8 mouse cellular contexts compared by ENCODE assay signal in genomic region chr6:143020647-143021046, GRCm38 (mm10). TPM values are rescaled to one million over a fixed set of nuclear protein-coding genes. Genes with fewer than 3 reads are reported as not detected.
A peak's percentile ranks its signal among the peaks of the same experiment; 100 is the strongest.
DNase-seq lines count a peak whose midpoint lies in the region; ATAC-seq and TF ChIP-seq lines count a peak whose summit lies in the region.
"Had no signal": no experiment of that assay in that cellular context is flagged by ENCODE, and none has a peak within 500 bp of the region (broad histone marks: within the 10 kb centered on the region; RNA-seq: fewer than 3 reads in every experiment).

No protein-coding gene starts in this region.

- H3K27ac ChIP-seq in layer of hippocampus, adult 2 months: no peak overlapping the region
- H3K27ac ChIP-seq: heart, embryonic 13.5 days had no signal

- TF ChIP-seq CTCF in layer of hippocampus, adult 2 months (conservative IDR thresholded peaks at IDR 0.05): peak; percentile 70

- peak in 1 of 2 experiments; percentile 9 for DNase-seq in layer of hippocampus, adult 2 months (ENCODE audit: low spot score in 2 of 2)
- no peak for DNase-seq in layer of hippocampus, postnatal 14 days (ENCODE audit: low spot score in 2 of 2)
- DNase-seq in Muller cell, postnatal 12 days (ENCODE audit: inconsistent ontology term): peak; percentile 5
- DNase-seq in left cerebral cortex, adult 18-20 months (ENCODE audit: low spot score in 2 of 2): no peak
- DNase-seq in urinary bladder, adult 18-20 months (ENCODE audit: low spot score in 2 of 2): no peak

- peak; percentile 77 for ATAC-seq in common myeloid progenitor, adult 5-6 weeks (replicated peaks; ENCODE audit: low read depth, poor library complexity, severe bottlenecking)
- 0 out of 2 replicates have a peak, but pooled peaks have one; percentile 37 for ATAC-seq in monocyte, adult 5-6 weeks (replicated peaks; ENCODE audit: insufficient number of reproducible peaks, low FRiP score, low TSS enrichment, poor library complexity, severe bottlenecking)

- H3K4me3 ChIP-seq in layer of hippocampus, adult 2 months: no peak overlapping the region
- H3K4me3 ChIP-seq: heart, embryonic 13.5 days had no signal

RNA-seq across cellular contexts. Expression of gene St8sia1, which starts 56.4 kb away (rescaled TPM):
- total RNA-seq in layer of hippocampus, adult 2 months (2021): 10 to 100 TPM; 34.4 to 39.1 TPM
- total RNA-seq in layer of hippocampus, postnatal 14 days (2021): 10 to 100 TPM; 29.7 to 32.2 TPM
- 0.50 TPM in 1 of 2 replicates, not detected in the other for total RNA-seq in common myeloid progenitor, adult 5-6 weeks (2017)
- total RNA-seq in monocyte, adult 5-6 weeks (2017): 0.49 to 0.96 TPM in 2 of 3 replicates, not detected in the other
- 10 to 100 TPM; 28.2 to 32.8 TPM for total RNA-seq in left cerebral cortex, adult 18-20 months (2021)

Comparison
In these comparisons a context has a peak if more than half of its experiments do, and no peak if none do; other contexts are left out.
1. RNA of gene St8sia1, which starts 56.4 kb away (total RNA-seq): 34.4 to 39.1 TPM in layer of hippocampus, adult 2 months, 28.2 to 32.8 TPM in left cerebral cortex, adult 18-20 months and 29.7 to 32.2 TPM in layer of hippocampus, postnatal 14 days; 0.50 TPM in common myeloid progenitor, adult 5-6 weeks and 0.49 to 0.96 TPM in monocyte, adult 5-6 weeks; every median in the first group is over 10 times any median in the second.